Mouse (Mus musculus) forebrain, postnatal 0 days (tissue): ENCODE measurements around the gene Stag1. TPM values are rescaled to one million over a fixed set of nuclear protein-coding genes. Genes with fewer than 3 reads are reported as not detected.
"Not testable (repeated sequence)": the region's sequence is repeated elsewhere in the genome, so short reads cannot be mapped to it uniquely, and the experiment has no call there.

Source experiments
- ATAC-seq: fragments of 200-750 bp; cut with Nextera tagmentation; 2 replicates; pipeline ENCODE4 v1.8.0; 2017; ENCODE audit warnings: mild to moderate bottlenecking, moderate library complexity
- DNase-seq: peaks from one replicate; pipeline ENCODE4 v3.0.0-alpha.2; 2015
- H3K27ac ChIP-seq: fragments of 300-500 bp; sonication (generic); 2 replicates; pipeline ENCODE4 v1.5.1; 2014; ENCODE audit warnings: low read depth, mild to moderate bottlenecking, antibody characterized with exemption, low read length, moderate library complexity, mixed read lengths
- H3K27me3 ChIP-seq: fragments of 300-500 bp; sonication (generic); 2 replicates; pipeline ENCODE4 v1.6.1; 2014; ENCODE audit warnings: mild to moderate bottlenecking, low read length, mixed read lengths; ENCODE audit not compliant: insufficient read depth
- H3K36me3 ChIP-seq: fragments of 300-500 bp; sonication (generic); 2 replicates; pipeline ENCODE4 v1.6.1; 2014; ENCODE audit warnings: mild to moderate bottlenecking, moderate library complexity; ENCODE audit not compliant: insufficient read depth
- H3K4me1 ChIP-seq: fragments of 300-500 bp; sonication (generic); 2 replicates; pipeline ENCODE4 v1.6.1; 2014; ENCODE audit warnings: antibody characterized with exemption; ENCODE audit not compliant: insufficient read depth
- H3K4me2 ChIP-seq: fragments of 300-500 bp; sonication (generic); 2 replicates; pipeline ENCODE4 v1.6.1; 2014; ENCODE audit warnings: low read depth, mild to moderate bottlenecking, moderate library complexity
- H3K4me3 ChIP-seq: fragments of 300-500 bp; sonication (generic); 2 replicates; pipeline ENCODE4 v1.5.1; 2014; ENCODE audit warnings: low read depth, low read length, mixed read lengths
- H3K9ac ChIP-seq: fragments of 300-500 bp; sonication (generic); 2 replicates; pipeline ENCODE4 v1.6.1; 2014; ENCODE audit warnings: mild to moderate bottlenecking
- H3K9me3 ChIP-seq: fragments of 300-500 bp; sonication (generic); 2 replicates; pipeline ENCODE4 v1.6.1; 2016; ENCODE audit warnings: low read length
- CTCF ChIP-seq: sonication (generic); IDR thresholded peaks from 2 replicates; pipeline ENCODE4 v1.5.1; 2016; ENCODE audit warnings: antibody characterized with exemption, control low read depth, low read depth
- WGBS: fragments of 180-500 bp; shearing (Covaris S2); extraction: QIAGEN DNeasy Blood & Tissue Kit; methylation state at CpG from one replicate; pipeline ENCODE4 v1.1.7; 2014; 5-methylcytosine and 5-hydroxymethylcytosine counted together
- polyA plus RNA-seq: library from polyadenylated mRNA; unstranded; fragments of >200 nt; fragmentation: Nextera tagmentation; extraction: Ambion mirVana; gene quantifications from 2 replicates; pipeline ENCODE4 v1.2.1, GENCODE M21; 2015
- total RNA-seq: library from RNA; depleted of rRNA; stranded (reverse); fragments of >200 nt; gene quantifications from 2 replicates; pipeline ENCODE4 v1.2.3, GENCODE M21; 2014

Gene Stag1
- total and polyA plus RNA-seq, 2 experiments from 2014 or later: 22.4 to 65.1 TPM

- DNase-seq: no peak
- no peak for TF ChIP-seq CTCF
- Histone ChIP-seq H3K4me2 (no peak overlapping the region), H3K36me3 (no peaks in the 10 kb centered on the region), H3K27ac (no peak overlapping the region), H3K9ac (no peak overlapping the region), H3K27me3 (no peaks in the 10 kb centered on the region), H3K4me1 (no peaks in the 10 kb centered on the region), H3K9me3 (no peaks in the 10 kb centered on the region), H3K4me3 (no peak overlapping the region)
- WGBS: 49% methylated on average over 2 of the region's 2 CpGs
- ATAC-seq: no peak
Observed at GRCm38 (mm10) chr9:100711665-100712064, 114.1 kb downstream of the Stag1 start.

GRCm38 (mm10) chr9:100724832-100725231 lies 127.2 kb downstream of the Stag1 start:
- H3K27me3 ChIP-seq, H3K9me3 ChIP-seq, H3K9ac ChIP-seq, H3K27ac ChIP-seq, H3K4me3 ChIP-seq, H3K36me3 ChIP-seq, H3K4me2 ChIP-seq, ATAC-seq, DNase-seq, H3K4me1 ChIP-seq: not testable (repeated sequence)
- WGBS: 100% methylated on average over 2 of the region's 2 CpGs

DNA sequence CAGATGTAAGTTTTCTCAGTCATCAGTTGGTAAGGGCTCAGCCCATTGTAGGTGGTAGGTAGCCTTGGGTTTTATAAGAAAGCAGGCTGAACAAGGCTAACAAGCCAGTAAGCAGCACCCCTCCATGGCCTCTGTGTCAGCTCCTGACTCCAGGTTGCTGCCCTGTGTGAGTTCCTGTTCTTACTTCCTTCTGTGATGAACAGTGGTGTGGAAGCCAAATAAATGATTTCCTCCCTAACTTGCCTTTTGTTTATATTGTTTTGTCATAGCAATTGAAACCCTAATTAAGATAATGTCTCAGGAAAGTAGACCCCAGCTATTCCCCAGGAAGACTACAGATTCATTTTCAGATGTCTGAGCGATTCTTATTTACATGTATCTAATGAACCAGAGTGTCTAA lies 134.2 kb downstream of the Stag1 start:
- 88% methylated on average over 1 of the region's 1 CpGs for WGBS
- Histone ChIP-seq H3K27ac (no peak overlapping the region), H3K9ac (no peak overlapping the region), H3K9me3 (no peaks in the 10 kb centered on the region), H3K4me1 (no peaks in the 10 kb centered on the region), H3K36me3 (no peaks in the 10 kb centered on the region), H3K4me3 (no peak overlapping the region), H3K27me3 (no peaks in the 10 kb centered on the region), H3K4me2 (no peak overlapping the region)
- DNase-seq (no peak), ATAC-seq (no peak)
- no peak for TF ChIP-seq CTCF

- ATAC-seq: no peak
- H3K4me3 ChIP-seq: no peak overlapping the region
- no peak overlapping the region for H3K9ac ChIP-seq
- DNase-seq: no peak
- H3K36me3 ChIP-seq: no peaks in the 10 kb centered on the region
- no peaks in the 10 kb centered on the region for H3K4me1 ChIP-seq
- TF ChIP-seq CTCF: no peak
- no peaks in the 10 kb centered on the region for H3K9me3 ChIP-seq
- H3K27ac ChIP-seq: no peak overlapping the region
- 60% methylated on average over 6 of the region's 6 CpGs for WGBS
- no peaks in the 10 kb centered on the region for H3K27me3 ChIP-seq
- H3K4me2 ChIP-seq: no peak overlapping the region
Observed at GRCm38 (mm10) chr9:100733907-100734440, 136.4 kb downstream of the Stag1 start.

- ATAC-seq: no peak
Observed at GRCm38 (mm10) chr9:100735993-100736645, 138.5 kb downstream of the Stag1 start.

GRCm38 (mm10) chr9:100736646-100737031 lies 139.0 kb downstream of the Stag1 start:
- Histone ChIP-seq H3K9me3 (no peaks in the 10 kb centered on the region), H3K27me3 (no peaks in the 10 kb centered on the region), H3K4me2 (no peak overlapping the region), H3K27ac (no peak overlapping the region), H3K9ac (no peak overlapping the region), H3K4me1 (no peaks in the 10 kb centered on the region), H3K36me3 (no peaks in the 10 kb centered on the region), H3K4me3 (no peak overlapping the region)
- no peak for ATAC-seq
- TF ChIP-seq CTCF: no peak
- DNase-seq: no peak

More at GRCm38 (mm10) chr9:100735993-100736645, 138.5 kb downstream of the Stag1 start:
- no peaks in the 10 kb centered on the region for H3K36me3 ChIP-seq
- H3K4me3 ChIP-seq: no peak overlapping the region
- no peaks in the 10 kb centered on the region for H3K9me3 ChIP-seq
- no peaks in the 10 kb centered on the region for H3K27me3 ChIP-seq
- no peak overlapping the region for H3K27ac ChIP-seq
- no peaks in the 10 kb centered on the region for H3K4me1 ChIP-seq
- no peak overlapping the region for H3K9ac ChIP-seq
- DNase-seq: no peak
- WGBS: 83% methylated on average over 4 of the region's 4 CpGs
- no peak overlapping the region for H3K4me2 ChIP-seq
- no peak for TF ChIP-seq CTCF

DNA sequence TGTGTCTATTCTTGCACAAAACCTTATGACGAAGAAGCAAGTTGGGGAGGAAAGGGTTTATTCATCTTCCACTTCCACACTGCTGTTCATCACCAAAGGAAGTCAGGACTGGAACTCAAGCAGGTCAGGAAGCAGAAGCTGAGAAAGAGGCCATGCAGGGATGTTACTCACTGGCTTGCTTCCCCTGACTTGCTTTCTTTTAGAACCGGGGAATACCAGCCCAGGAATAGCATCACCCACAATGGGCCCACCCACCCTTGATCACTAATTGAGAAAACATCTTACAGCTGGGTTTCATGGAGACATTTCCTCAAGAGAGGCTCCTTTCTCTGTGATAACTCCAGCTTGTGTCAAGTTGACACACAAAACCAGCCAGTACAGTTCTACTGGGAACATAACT lies 179.6 kb downstream of the Stag1 start:
- H3K36me3 ChIP-seq, ATAC-seq, H3K4me3 ChIP-seq, H3K4me2 ChIP-seq, H3K27ac ChIP-seq, H3K9ac ChIP-seq, H3K9me3 ChIP-seq, H3K27me3 ChIP-seq, H3K4me1 ChIP-seq, DNase-seq: not testable (repeated sequence)
- 75% methylated on average over 2 of the region's 2 CpGs for WGBS
